Mouse (Mus musculus): ENCODE results near the gene App.

The App gene

GRCm38 (mm10) chr16:85084152-85084551, 89.4 kb downstream of the App start:
- in situ Hi-C loops (cut with MboI): no loop called here

GRCm38 (mm10) chr16:85075330-85075729, 98.2 kb downstream of the App start:
- in situ Hi-C loops (cut with MboI): no loop called here

GRCm38 (mm10) chr16:85074889-85075288, 98.7 kb downstream of the App start:
- in situ Hi-C loops (cut with MboI): no loop called here

- in situ Hi-C loops (cut with MboI): no loop called here
Observed at GRCm38 (mm10) chr16:85072624-85073023, 100.9 kb downstream of the App start.

- in situ Hi-C loops (cut with MboI): no loop called here
Observed at GRCm38 (mm10) chr16:85071791-85072190, 101.8 kb downstream of the App start.

- in situ Hi-C loops (cut with MboI): no loop called here
Observed at GRCm38 (mm10) chr16:85071248-85071647, 102.3 kb downstream of the App start.

GRCm38 (mm10) chr16:85067254-85067893, 106.2 kb downstream of the App start:
- in situ Hi-C loops (cut with MboI): no loop called here

- in situ Hi-C loops (cut with MboI): no loop called here
Observed at GRCm38 (mm10) chr16:85066227-85066626, 107.3 kb downstream of the App start.

GRCm38 (mm10) chr16:85064800-85065199, 108.8 kb downstream of the App start:
- in situ Hi-C loops (cut with MboI): no loop called here

- in situ Hi-C loops (cut with MboI): no loop called here
Observed at GRCm38 (mm10) chr16:85062732-85063131, 110.8 kb downstream of the App start.

- in situ Hi-C loops (cut with MboI): no loop called here
Observed at GRCm38 (mm10) chr16:85061725-85062124, 111.8 kb downstream of the App start.

GRCm38 (mm10) chr16:85058138-85058537, 115.4 kb downstream of the App start:
- in situ Hi-C loops (cut with MboI): no loop called here

- in situ Hi-C loops (cut with MboI): no loop called here
Observed at GRCm38 (mm10) chr16:85056212-85056611, 117.4 kb downstream of the App start.

- in situ Hi-C loops (cut with MboI): no loop called here
Observed at GRCm38 (mm10) chr16:85053996-85054395, 119.6 kb downstream of the App start.

GRCm38 (mm10) chr16:85047310-85047709, 126.3 kb downstream of the App start:
- in situ Hi-C loops (cut with MboI): no loop called here

- in situ Hi-C loops (cut with MboI): no loop called here
Observed at GRCm38 (mm10) chr16:85041153-85041959, 132.2 kb downstream of the App start.

GRCm38 (mm10) chr16:85038731-85039130, 134.8 kb downstream of the App start:
- in situ Hi-C loops (cut with MboI): no loop called here

GRCm38 (mm10) chr16:85037969-85038644, 135.5 kb downstream of the App start:
- in situ Hi-C loops (cut with MboI): no loop called here

GRCm38 (mm10) chr16:85035815-85036214, 137.8 kb downstream of the App start:
- in situ Hi-C loops (cut with MboI): no loop called here

- in situ Hi-C loops (cut with MboI): no loop called here
Observed at GRCm38 (mm10) chr16:85033747-85034146, 139.8 kb downstream of the App start.

GRCm38 (mm10) chr16:85030810-85031209, 142.8 kb downstream of the App start:
- in situ Hi-C loops (cut with MboI): no loop called here

- in situ Hi-C loops (cut with MboI): no loop called here
Observed at GRCm38 (mm10) chr16:85028396-85028795, 145.2 kb downstream of the App start.

- in situ Hi-C loops (cut with MboI): no loop called here
Observed at GRCm38 (mm10) chr16:85024706-85025105, 148.9 kb downstream of the App start.

Data from mature B cell (primary cell).